Mouse (Mus musculus): Measurements from ENCODE around the gene Sntb2. TPM values are rescaled to one million over a fixed set of nuclear protein-coding genes. Genes with fewer than 3 reads are reported as not detected.

Gene Sntb2
- polyA plus RNA-seq, 1 experiment from 2014 or later: 6.3 TPM

- Histone ChIP-seq H3K27me3 (ENCODE audit: control insufficient read depth, insufficient read depth, low read length) (no peaks in the 10 kb centered on the region), H3K36me3 (ENCODE audit: control insufficient read depth, insufficient read depth, low read length) (peaks cover 29% of the 10 kb centered on the region), H3K4me3 (ENCODE audit: low read depth, low read length) (no peak overlapping the region), H3K9ac (ENCODE audit: low read length) (no peak overlapping the region), H3K4me2 (ENCODE audit: low read depth) (0 out of 2 replicates have a peak overlapping the region, but pooled peaks have one; percentile 93), H3K4me1 (ENCODE audit: control insufficient read depth, insufficient read depth, low read length) (0 out of 2 replicates have a peak, but pooled peaks cover 4% of the 10 kb centered on the region), H3K9me3 (ENCODE audit: control insufficient read depth, low read length) (no peaks in the 10 kb centered on the region), H3K27ac (ENCODE audit: low read depth, low read length) (no peak overlapping the region)
- DNase-seq (ENCODE audit: low spot score): no peak
- no peak for ATAC-seq (ENCODE audit: insufficient read depth, low FRiP score, low TSS enrichment)
- 92% methylated on average over 5 of the region's 5 CpGs for WGBS
Observed at GRCm38 (mm10) chr8:107046976-107047375, 111.4 kb downstream of the Sntb2 start.

- peak; percentile 80 for DNase-seq (ENCODE audit: low spot score)
- peak within 1 kb of the TSS; percentile 93 for H3K4me2 ChIP-seq (ENCODE audit: low read depth)
- H3K36me3 ChIP-seq (ENCODE audit: control insufficient read depth, insufficient read depth, low read length): peaks cover 39% of the 10 kb centered on the region
- under 1% methylated on average over 76 of the region's 87 CpGs for WGBS
- peak within 1 kb of the TSS; percentile 83 for H3K4me3 ChIP-seq (ENCODE audit: low read depth, low read length)
- H3K27ac ChIP-seq (ENCODE audit: low read depth, low read length): peak within 1 kb of the TSS; percentile 85
- H3K27me3 ChIP-seq (ENCODE audit: control insufficient read depth, insufficient read depth, low read length): no peaks in the 10 kb centered on the region
- peak; percentile 83 for ATAC-seq (ENCODE audit: insufficient read depth, low FRiP score, low TSS enrichment)
- 0 out of 2 replicates have a peak, but pooled peaks cover 4% of the 10 kb centered on the region for H3K4me1 ChIP-seq (ENCODE audit: control insufficient read depth, insufficient read depth, low read length)
- no peaks in the 10 kb centered on the region for H3K9me3 ChIP-seq (ENCODE audit: control insufficient read depth, low read length)
- H3K9ac ChIP-seq (ENCODE audit: low read length): peak within 1 kb of the TSS; percentile 89
Observed at GRCm38 (mm10) chr8:107048061-107048941, 112.8 kb downstream of the Sntb2 start, which contains the start of gene Pdf. Gene Pdf (minus strand): TSS chr8:107048614.

DNA sequence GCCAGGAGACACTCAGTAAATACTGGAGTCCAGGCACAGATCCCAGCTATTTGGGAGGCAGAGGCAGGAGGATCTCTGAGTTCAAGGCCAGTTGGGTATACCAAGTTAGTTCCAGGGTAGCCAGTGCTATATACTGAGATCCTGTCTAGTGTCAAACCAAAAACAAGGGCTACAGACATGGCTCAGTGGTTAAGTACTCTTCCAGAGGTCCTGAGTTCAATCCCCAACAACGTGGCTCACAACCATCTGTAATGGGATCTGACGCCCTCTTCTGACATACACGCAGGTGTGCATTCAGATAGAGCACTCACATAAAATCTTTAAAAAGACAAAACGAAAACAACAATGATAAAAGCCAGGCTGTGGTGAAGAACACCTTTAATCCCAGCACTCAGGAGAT lies 113.9 kb downstream of the Sntb2 start:
- Histone ChIP-seq H3K4me3 (ENCODE audit: low read depth, low read length) (no peak overlapping the region), H3K36me3 (ENCODE audit: control insufficient read depth, insufficient read depth, low read length) (peaks cover 36% of the 10 kb centered on the region), H3K9ac (ENCODE audit: low read length) (no peak overlapping the region), H3K4me2 (ENCODE audit: low read depth) (no peak overlapping the region), H3K9me3 (ENCODE audit: control insufficient read depth, low read length) (no peaks in the 10 kb centered on the region), H3K27ac (ENCODE audit: low read depth, low read length) (no peak overlapping the region), H3K27me3 (ENCODE audit: control insufficient read depth, insufficient read depth, low read length) (no peaks in the 10 kb centered on the region), H3K4me1 (ENCODE audit: control insufficient read depth, insufficient read depth, low read length) (0 out of 2 replicates have a peak, but pooled peaks cover 4% of the 10 kb centered on the region)
- no peak for DNase-seq (ENCODE audit: low spot score)
- ATAC-seq (ENCODE audit: insufficient read depth, low FRiP score, low TSS enrichment): no peak
- 94% methylated on average over 4 of the region's 4 CpGs for WGBS

GRCm38 (mm10) chr8:107052046-107052445 lies 116.5 kb downstream of the Sntb2 start:
- Histone ChIP-seq H3K4me3 (ENCODE audit: low read depth, low read length) (no peak overlapping the region), H3K27me3 (ENCODE audit: control insufficient read depth, insufficient read depth, low read length) (no peaks in the 10 kb centered on the region), H3K36me3 (ENCODE audit: control insufficient read depth, insufficient read depth, low read length) (peaks cover 26% of the 10 kb centered on the region), H3K4me1 (ENCODE audit: control insufficient read depth, insufficient read depth, low read length) (peaks cover 11% of the 10 kb centered on the region; the same call in 1 of the 2 replicates), H3K27ac (ENCODE audit: low read depth, low read length) (no peak overlapping the region), H3K9ac (ENCODE audit: low read length) (no peak overlapping the region), H3K9me3 (ENCODE audit: control insufficient read depth, low read length) (no peaks in the 10 kb centered on the region), H3K4me2 (ENCODE audit: low read depth) (no peak overlapping the region)
- ATAC-seq (ENCODE audit: insufficient read depth, low FRiP score, low TSS enrichment) (no peak), DNase-seq (ENCODE audit: low spot score) (no peak)
- 92% methylated on average over 8 of the region's 8 CpGs for WGBS

GRCm38 (mm10) chr8:107056076-107056972 lies 120.8 kb downstream of the Sntb2 start, which contains the start of the genes Cog8 and Nip7:
Gene Cog8 (minus strand): TSS chr8:107056689.
Gene Nip7 (plus strand): TSS chr8:107056877.
- no peak within 1 kb of the TSS for H3K27ac ChIP-seq (ENCODE audit: low read depth, low read length)
- H3K9ac ChIP-seq (ENCODE audit: low read length): peak within 1 kb of the TSS; percentile 78
- under 1% methylated on average over 84 of the region's 88 CpGs for WGBS
- H3K9me3 ChIP-seq (ENCODE audit: control insufficient read depth, low read length): no peaks in the 10 kb centered on the region
- H3K4me3 ChIP-seq (ENCODE audit: low read depth, low read length): peak within 1 kb of the TSS; percentile 96
- H3K4me2 ChIP-seq (ENCODE audit: low read depth): peak within 1 kb of the TSS; percentile 93
- no peaks in the 10 kb centered on the region for H3K27me3 ChIP-seq (ENCODE audit: control insufficient read depth, insufficient read depth, low read length)
- DNase-seq (ENCODE audit: low spot score): peak; percentile 97
- H3K4me1 ChIP-seq (ENCODE audit: control insufficient read depth, insufficient read depth, low read length): peaks cover 7% of the 10 kb centered on the region; the same call in 1 of the 2 replicates
- H3K36me3 ChIP-seq (ENCODE audit: control insufficient read depth, insufficient read depth, low read length): peaks cover 19% of the 10 kb centered on the region
- peak; percentile 91 for ATAC-seq (ENCODE audit: insufficient read depth, low FRiP score, low TSS enrichment)

- Histone ChIP-seq H3K4me3 (ENCODE audit: low read depth, low read length) (peak overlapping the region; percentile 96), H3K9ac (ENCODE audit: low read length) (peak overlapping the region; percentile 78), H3K36me3 (ENCODE audit: control insufficient read depth, insufficient read depth, low read length) (peaks cover 15% of the 10 kb centered on the region), H3K9me3 (ENCODE audit: control insufficient read depth, low read length) (no peaks in the 10 kb centered on the region), H3K27me3 (ENCODE audit: control insufficient read depth, insufficient read depth, low read length) (no peaks in the 10 kb centered on the region), H3K4me2 (ENCODE audit: low read depth) (peak overlapping the region; percentile 93), H3K27ac (ENCODE audit: low read depth, low read length) (no peak overlapping the region), H3K4me1 (ENCODE audit: control insufficient read depth, insufficient read depth, low read length) (peaks cover 7% of the 10 kb centered on the region; the same call in 1 of the 2 replicates)
- ATAC-seq (ENCODE audit: insufficient read depth, low FRiP score, low TSS enrichment) (peak; percentile 74), DNase-seq (ENCODE audit: low spot score) (no peak)
- WGBS: under 1% methylated on average over 32 of the region's 33 CpGs
Observed at GRCm38 (mm10) chr8:107056973-107057369, 121.4 kb downstream of the Sntb2 start.

DNA sequence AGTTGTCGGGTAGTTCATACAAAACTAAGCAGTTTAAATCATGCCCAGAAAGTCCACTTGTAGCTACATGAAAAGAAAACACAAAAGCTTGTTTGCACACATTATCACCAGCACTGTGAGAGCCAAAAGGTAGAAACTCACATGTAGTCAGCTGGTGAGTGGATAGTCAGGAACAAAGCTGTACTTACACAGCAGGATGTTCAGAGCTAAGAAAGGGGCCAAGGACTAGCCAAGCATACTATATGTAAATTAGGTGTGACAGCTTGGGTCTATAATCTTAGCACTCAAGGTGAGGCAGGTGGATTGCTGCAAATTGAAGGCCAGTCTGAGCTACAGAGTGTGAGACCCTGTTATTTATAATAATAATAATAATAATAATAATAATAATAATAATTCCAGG lies 127.1 kb downstream of the Sntb2 start:
- no peaks in the 10 kb centered on the region; the same call in 1 of the 2 replicates for H3K36me3 ChIP-seq (ENCODE audit: control insufficient read depth, insufficient read depth, low read length)
- no peak overlapping the region for H3K9ac ChIP-seq (ENCODE audit: low read length)
- no peak overlapping the region for H3K4me2 ChIP-seq (ENCODE audit: low read depth)
- H3K4me3 ChIP-seq (ENCODE audit: low read depth, low read length): no peak overlapping the region
- WGBS: 97% methylated on average over 1 of the region's 1 CpGs
- ATAC-seq (ENCODE audit: insufficient read depth, low FRiP score, low TSS enrichment) (no peak), DNase-seq (ENCODE audit: low spot score) (no peak)
- no peak overlapping the region for H3K27ac ChIP-seq (ENCODE audit: low read depth, low read length)
- no peaks in the 10 kb centered on the region for H3K27me3 ChIP-seq (ENCODE audit: control insufficient read depth, insufficient read depth, low read length)
- H3K9me3 ChIP-seq (ENCODE audit: control insufficient read depth, low read length): no peaks in the 10 kb centered on the region
- no peaks in the 10 kb centered on the region for H3K4me1 ChIP-seq (ENCODE audit: control insufficient read depth, insufficient read depth, low read length)

All from neural tube, embryonic 11.5 days (tissue).